Mouse (Mus musculus) testis, adult 2 months (tissue): ENCODE results near the gene Tnk2. TPM values are rescaled to one million over a fixed set of nuclear protein-coding genes. Genes with fewer than 3 reads are reported as not detected.

Experiments
- H3K27ac ChIP-seq: fragments of 200-500 bp; 2 replicates; pipeline ENCODE4 v1.5.1; 2012; ENCODE audit warnings: low read depth, low read length; ENCODE audit not compliant: control insufficient read depth, insufficient read depth
- H3K27me3 ChIP-seq: fragments of 200-500 bp; 2 replicates; pipeline ENCODE4 v1.6.1; 2012; ENCODE audit warnings: mild to moderate bottlenecking, low read length, moderate library complexity; ENCODE audit not compliant: control insufficient read depth, insufficient read depth
- H3K36me3 ChIP-seq: fragments of 200-500 bp; 2 replicates; pipeline ENCODE4 v1.6.1; 2012; ENCODE audit warnings: mild to moderate bottlenecking, low read length; ENCODE audit not compliant: control insufficient read depth, insufficient read depth
- H3K4me1 ChIP-seq: fragments of 200-500 bp; 2 replicates; pipeline ENCODE4 v1.6.1; 2012; ENCODE audit warnings: low read length; ENCODE audit not compliant: control insufficient read depth, insufficient read depth
- H3K4me3 ChIP-seq: fragments of 200-500 bp; 2 replicates; pipeline ENCODE4 v1.5.1; 2012; ENCODE audit warnings: low read depth, mild to moderate bottlenecking, low read length, moderate library complexity, mixed read lengths; ENCODE audit not compliant: control insufficient read depth
- CTCF ChIP-seq: fragments of 200-500 bp; IDR thresholded peaks from 2 replicates; pipeline ENCODE4 v1.5.1; 2012; ENCODE audit warnings: low read depth, mild to moderate bottlenecking, inconsistent platforms, low read length, moderate library complexity; ENCODE audit not compliant: control insufficient read depth, insufficient read depth, insufficient replicate concordance
- POLR2A ChIP-seq: fragments of 200-500 bp; IDR thresholded peaks from 2 replicates; pipeline ENCODE4 v1.6.1; 2012; ENCODE audit warnings: low read depth, mild to moderate bottlenecking, inconsistent platforms, low read length, moderate library complexity; ENCODE audit not compliant: control insufficient read depth
- polyA plus RNA-seq: library from polyadenylated mRNA; depleted of rRNA; stranded (reverse); fragments of >200 nt; gene quantifications from 2 replicates; pipeline ENCODE4 v1.2.3, GENCODE M21; 2012

Tnk2 gene
- polyA plus RNA-seq, 1 experiment: 21.4 TPM

GRCm38 (mm10) chr16:32654071-32654733, 10.5 kb downstream of the Tnk2 start:
- H3K4me1 ChIP-seq: peaks cover 8% of the 10 kb centered on the region
- no peak overlapping the region for H3K4me3 ChIP-seq
- H3K27me3 ChIP-seq: no peaks in the 10 kb centered on the region
- no peaks in the 10 kb centered on the region for H3K36me3 ChIP-seq
- H3K27ac ChIP-seq: peak overlapping the region; percentile 23; the same call in 1 of the 2 replicates
- TF ChIP-seq POLR2A: no peak
- no peak for TF ChIP-seq CTCF

- Histone ChIP-seq H3K27ac (no peak overlapping the region), H3K36me3 (no peaks in the 10 kb centered on the region), H3K27me3 (no peaks in the 10 kb centered on the region), H3K4me1 (peaks cover 12% of the 10 kb centered on the region), H3K4me3 (no peak overlapping the region)
- no peak for TF ChIP-seq POLR2A
- no peak for TF ChIP-seq CTCF
These were observed 11.9 kb downstream of the Tnk2 start for GRCm38 (mm10) chr16:32655534-32655933.

- H3K27ac ChIP-seq: no peak overlapping the region
- peaks cover 15% of the 10 kb centered on the region for H3K4me1 ChIP-seq
- TF ChIP-seq POLR2A (no peak), CTCF (no peak)
These were observed 12.6 kb downstream of the Tnk2 start for GRCm38 (mm10) chr16:32656321-32656720.

GRCm38 (mm10) chr16:32656794-32657193, 13.1 kb downstream of the Tnk2 start:
- Histone ChIP-seq H3K36me3 (no peaks in the 10 kb centered on the region), H3K27me3 (no peaks in the 10 kb centered on the region), H3K27ac (no peak overlapping the region), H3K4me3 (no peak overlapping the region), H3K4me1 (peaks cover 15% of the 10 kb centered on the region)
- no peak for TF ChIP-seq POLR2A
- TF ChIP-seq CTCF: no peak

More at GRCm38 (mm10) chr16:32656321-32656720, 12.6 kb downstream of the Tnk2 start:
- Histone ChIP-seq H3K27me3 (no peaks in the 10 kb centered on the region), H3K36me3 (no peaks in the 10 kb centered on the region), H3K4me3 (no peak overlapping the region)

GRCm38 (mm10) chr16:32657498-32658250, 14.0 kb downstream of the Tnk2 start:
- no peak overlapping the region for H3K4me3 ChIP-seq

GRCm38 (mm10) chr16:32658743-32659171, 15.1 kb downstream of the Tnk2 start:
- H3K4me3 ChIP-seq: peak overlapping the region; percentile 6
- peaks cover 15% of the 10 kb centered on the region for H3K4me1 ChIP-seq
- H3K27ac ChIP-seq: no peak overlapping the region
- no peaks in the 10 kb centered on the region for H3K36me3 ChIP-seq
- H3K27me3 ChIP-seq: no peaks in the 10 kb centered on the region
- no peak for TF ChIP-seq POLR2A
- no peak for TF ChIP-seq CTCF

More at GRCm38 (mm10) chr16:32657498-32658250, 14.0 kb downstream of the Tnk2 start:
- TF ChIP-seq POLR2A (no peak), CTCF (no peak)
- Histone ChIP-seq H3K36me3 (no peaks in the 10 kb centered on the region), H3K27ac (no peak overlapping the region), H3K27me3 (no peaks in the 10 kb centered on the region), H3K4me1 (peaks cover 15% of the 10 kb centered on the region)

- no peaks in the 10 kb centered on the region for H3K27me3 ChIP-seq
- H3K4me3 ChIP-seq: peak overlapping the region; percentile 6; the same call in 1 of the 2 replicates
- peaks cover 12% of the 10 kb centered on the region for H3K4me1 ChIP-seq
- no peak for TF ChIP-seq POLR2A
- TF ChIP-seq CTCF: peak; percentile 62; the same call in 1 of the 2 replicates
- H3K36me3 ChIP-seq: no peaks in the 10 kb centered on the region
- no peak overlapping the region for H3K27ac ChIP-seq
These were observed 15.7 kb downstream of the Tnk2 start for GRCm38 (mm10) chr16:32659385-32659784.
